Mouse (Mus musculus) gastrocnemius, postnatal 25 days (tissue): Measurements from ENCODE around the gene Riox1. TPM values are rescaled to one million over a fixed set of nuclear protein-coding genes. Genes with fewer than 3 reads are reported as not detected.
A peak's percentile ranks its signal among the peaks of the same experiment; 100 is the strongest.
"Not testable (repeated sequence)": the region's sequence is repeated elsewhere in the genome, so short reads cannot be mapped to it uniquely, and the experiment has no call there.

ENCODE experiments used
- DNase-seq: peaks from one replicate; pipeline ENCODE4 v3.0.0; 2022
- long read RNA-seq, 2 experiments: library from polyadenylated mRNA; stranded (forward); transcript quantifications; one replicate each; pipeline ENCODE4 v2.0.0; 2021
- total RNA-seq, 2 experiments: library from RNA; stranded (reverse); gene quantifications; 1 replicate in 1 of 2; 2 replicates in 1 of 2; pipeline ENCODE4 v1.2.3; 2021

Gene Riox1
- 1 to 10 TPM; 2.3 to 2.9 TPM for total RNA-seq
- long read RNA-seq, experiment 1, transcript Riox1-201 (1 exons, 2,344 nt): major isoform, 10 of 10 reads
- long read RNA-seq, experiment 1, partial matches to known transcripts: 0 of 10 reads
- long read RNA-seq, experiment 1, other reads (novel, unspliced or antisense): 0 of 10 reads
- long read RNA-seq, experiment 2, transcript Riox1-201 (1 exons, 2,344 nt): major isoform, 16 of 16 reads
- long read RNA-seq, experiment 2, partial matches to known transcripts: 0 of 16 reads
- long read RNA-seq, experiment 2, other reads (novel, unspliced or antisense): 0 of 16 reads

GRCm38 (mm10) chr12:83950493-83950839 lies at the start of gene Riox1:
Gene Riox1 (plus strand): TSS chr12:83950608.
- DNase-seq: peak; percentile 81

DNA sequence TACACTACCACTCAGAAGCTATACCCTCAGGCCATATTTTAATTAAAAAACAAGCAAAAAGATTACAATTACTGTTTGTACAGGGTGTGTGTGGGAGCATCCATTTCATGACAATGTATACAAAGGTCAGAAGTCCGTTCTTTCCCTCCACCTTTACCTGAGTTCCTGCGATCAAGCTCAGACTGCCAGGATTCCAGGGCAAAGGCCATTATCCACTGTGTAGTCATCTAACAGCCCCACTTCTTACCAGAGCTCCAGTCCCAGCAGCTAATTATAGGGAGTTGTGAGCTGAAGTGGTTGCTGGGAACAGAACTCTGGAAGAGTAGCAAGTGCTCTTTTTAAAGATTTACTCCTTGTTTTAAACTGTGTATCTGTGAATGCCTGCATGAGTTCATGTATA lies 40.0 kb upstream of the Riox1 start:
- DNase-seq: no peak

DNA sequence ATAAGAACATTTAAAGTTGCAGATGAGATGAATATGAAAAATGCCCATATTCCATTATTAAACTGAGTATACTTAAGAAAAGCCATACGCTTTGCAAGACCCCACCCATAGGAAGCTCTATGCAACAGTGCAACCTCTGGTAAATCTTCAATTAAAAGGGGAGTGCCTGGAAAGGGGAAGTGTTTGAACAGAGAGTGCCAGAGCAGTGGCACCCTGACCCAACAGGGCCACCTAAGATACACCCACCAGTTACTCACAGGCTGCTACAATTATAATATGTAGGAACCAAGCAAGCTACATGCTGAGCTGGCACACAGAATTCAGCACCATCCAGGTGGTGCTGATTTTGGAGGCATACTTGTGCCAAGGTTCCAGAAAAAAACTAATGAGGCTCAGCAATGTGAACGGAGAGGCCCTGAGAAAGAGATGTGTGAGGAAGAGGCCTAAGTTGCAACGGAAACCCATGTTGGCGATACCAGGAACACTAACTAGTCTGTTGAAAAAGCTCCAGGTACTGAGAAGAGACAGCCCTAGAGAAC lies 36.1 kb upstream of the Riox1 start:
- DNase-seq: no peak

DNA sequence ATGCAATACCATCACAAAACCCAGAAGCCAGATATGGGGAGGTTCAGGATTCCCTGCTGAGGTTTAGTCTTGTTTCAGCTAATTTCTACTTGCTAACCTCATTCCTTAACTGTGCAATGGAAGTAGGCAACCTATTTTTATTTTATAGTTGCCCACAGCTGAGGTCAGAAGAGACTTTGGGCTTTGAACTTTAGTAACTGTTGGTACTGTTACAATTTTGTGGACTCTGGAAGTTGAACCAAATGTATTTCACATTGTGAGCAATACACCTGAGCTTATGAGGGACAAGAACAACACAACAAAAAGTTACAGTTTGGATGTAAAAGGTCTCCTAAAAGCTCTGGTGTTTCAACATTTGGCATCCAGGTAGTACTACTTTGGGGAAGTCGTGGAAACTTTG lies 35.6 kb upstream of the Riox1 start:
- no peak for DNase-seq

DNA sequence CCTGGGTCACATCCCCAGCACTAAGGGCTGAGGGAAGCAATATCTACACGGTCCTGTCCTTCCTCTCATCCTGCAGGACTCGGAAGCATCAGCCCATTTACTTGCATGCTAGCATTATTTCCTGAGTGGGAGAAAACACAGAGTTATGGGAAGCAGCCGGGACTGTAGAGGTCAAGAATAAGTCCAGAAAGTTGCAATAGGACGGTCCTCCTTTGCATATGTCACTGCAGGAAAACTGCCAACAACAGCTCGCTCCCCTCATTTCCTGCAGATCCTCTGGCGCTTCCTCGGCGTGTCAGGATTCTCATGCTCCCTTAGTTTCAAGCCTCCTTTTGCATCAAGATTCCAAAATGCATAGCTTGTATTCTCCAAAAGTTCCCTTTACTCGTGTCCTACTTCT lies 33.5 kb upstream of the Riox1 start:
- DNase-seq: no peak

DNA sequence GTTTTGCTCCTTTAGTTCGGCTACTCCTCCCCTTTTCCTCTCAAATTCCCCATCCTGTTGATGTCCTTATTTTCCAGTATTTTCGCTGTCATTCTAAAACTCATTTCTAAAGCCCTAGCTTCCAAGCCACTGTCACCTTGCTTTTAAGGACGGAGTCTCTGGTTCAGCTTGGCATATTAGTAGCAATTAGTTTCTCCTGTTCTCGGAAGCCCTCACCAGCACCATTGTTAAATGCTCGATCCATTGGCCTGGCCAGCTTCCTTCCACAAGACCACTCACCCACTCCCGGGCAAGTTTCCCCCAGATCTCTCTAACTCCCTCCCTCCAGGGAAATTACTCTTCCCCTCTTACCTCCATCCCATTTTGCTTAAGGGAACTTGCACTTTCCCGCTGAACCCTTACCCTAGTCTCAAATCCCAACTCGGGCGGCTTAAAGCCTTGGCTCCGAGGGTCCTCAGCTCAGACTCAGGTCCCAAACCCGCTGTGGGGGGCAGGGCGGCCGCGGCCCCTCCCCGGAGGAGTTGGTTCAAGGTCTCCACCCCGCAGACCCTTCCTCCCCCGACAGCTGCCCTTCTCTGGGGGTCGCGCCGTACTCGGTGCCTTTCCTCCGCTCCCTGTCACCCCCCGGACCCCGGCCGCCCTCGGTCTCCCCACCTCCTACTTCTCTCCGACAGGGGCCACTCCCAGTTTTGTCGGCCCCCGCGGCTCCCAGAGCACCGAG lies 29.5 kb upstream of the Riox1 start:
- DNase-seq: peak; percentile 18

- DNase-seq: peak; percentile 99
Observed at GRCm38 (mm10) chr12:83921535-83922381, 28.6 kb upstream of the Riox1 start, which contains the start of gene Numb. Gene Numb (minus strand): TSS chr12:83921934.

GRCm38 (mm10) chr12:83922724-83923485 lies 27.5 kb upstream of the Riox1 start:
- DNase-seq: no peak

- no peak for DNase-seq
Observed at GRCm38 (mm10) chr12:83923486-83923859, 26.9 kb upstream of the Riox1 start.

DNA sequence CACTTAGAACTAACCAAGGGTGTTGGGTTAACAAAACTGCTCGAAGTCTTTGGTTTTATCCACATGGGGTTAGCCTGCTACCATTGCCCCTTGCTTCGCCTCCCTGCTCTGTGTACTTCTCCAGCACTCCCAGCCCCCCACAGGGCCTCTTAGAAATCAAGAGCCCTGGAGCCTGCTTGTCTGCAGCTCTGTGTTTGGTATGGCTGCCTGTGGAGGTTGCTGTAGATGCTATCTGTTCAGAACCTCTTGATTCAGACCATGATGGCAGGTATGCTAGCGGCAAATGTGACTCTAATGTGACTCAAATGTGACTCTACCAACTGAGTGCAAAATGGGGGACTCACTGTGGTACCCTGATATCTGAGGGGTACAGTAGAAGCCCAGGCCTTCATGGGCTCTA lies 26.1 kb upstream of the Riox1 start:
- no peak for DNase-seq

- DNase-seq: no peak
Observed at GRCm38 (mm10) chr12:83925160-83925703, 25.2 kb upstream of the Riox1 start.

DNA sequence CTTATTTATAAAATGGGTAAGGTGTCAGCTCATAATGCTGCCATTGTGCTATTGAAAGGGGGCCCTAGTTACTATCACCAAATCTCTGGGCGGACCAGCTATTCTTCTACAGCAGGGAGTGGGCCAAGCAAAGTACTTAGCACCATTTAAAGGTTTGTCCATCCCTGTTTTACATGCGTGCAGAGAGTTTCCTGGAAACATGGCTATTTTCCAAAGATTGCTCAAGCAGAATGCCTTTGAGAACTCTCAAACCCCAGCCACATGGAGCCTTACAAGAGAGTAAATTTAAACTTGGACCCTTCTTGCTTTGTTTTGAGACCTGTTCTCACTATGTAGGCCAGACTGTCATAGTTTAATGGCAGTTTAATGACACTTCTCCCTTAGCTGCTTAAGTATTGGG lies 24.3 kb upstream of the Riox1 start:
- DNase-seq: no peak

DNA sequence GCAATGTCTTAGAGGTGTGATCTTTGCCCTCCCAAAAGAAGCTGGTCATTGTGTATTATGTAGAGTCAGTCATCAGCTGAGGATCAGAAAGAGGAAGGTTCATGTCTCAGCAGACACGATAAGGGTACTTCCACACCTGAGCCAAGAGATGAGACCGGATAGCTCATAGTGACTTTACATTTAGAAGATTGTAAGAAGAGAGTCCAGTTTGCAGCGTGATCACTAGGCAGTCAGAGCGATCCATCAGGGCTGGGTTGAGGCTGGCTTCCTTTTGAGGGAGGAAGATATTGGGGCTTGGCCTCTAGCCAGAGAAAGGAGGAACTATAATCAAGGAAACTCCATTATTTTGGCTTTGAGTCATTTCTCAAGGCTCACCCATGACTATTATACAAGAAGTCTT lies 22.7 kb upstream of the Riox1 start:
- no peak for DNase-seq

GRCm38 (mm10) chr12:83929186-83929804 lies 21.1 kb upstream of the Riox1 start:
- DNase-seq: no peak

- DNase-seq: no peak
Observed at GRCm38 (mm10) chr12:83937600-83937999, 12.8 kb upstream of the Riox1 start.

GRCm38 (mm10) chr12:83938592-83938991 lies 11.8 kb upstream of the Riox1 start:
- not testable (repeated sequence) for DNase-seq

DNA sequence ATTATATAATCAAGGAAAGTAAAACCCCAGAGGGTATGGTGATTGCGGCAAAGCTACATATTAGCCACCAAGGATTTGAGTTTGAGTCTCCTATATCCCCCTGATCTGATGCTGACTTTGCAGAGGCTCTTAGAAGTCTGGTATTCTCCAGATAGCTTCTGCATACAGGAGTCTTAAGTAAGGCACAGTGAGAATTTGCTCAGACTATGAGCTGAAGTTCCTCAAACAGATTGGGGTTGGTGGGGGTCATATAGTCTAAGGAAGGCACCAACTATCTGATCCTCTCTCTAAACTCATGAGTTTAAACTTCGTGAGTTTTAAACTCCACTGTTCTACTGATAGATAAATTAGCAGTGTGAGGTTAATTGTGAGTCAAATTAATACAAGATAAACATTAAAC lies 11.1 kb upstream of the Riox1 start:
- no peak for DNase-seq

DNA sequence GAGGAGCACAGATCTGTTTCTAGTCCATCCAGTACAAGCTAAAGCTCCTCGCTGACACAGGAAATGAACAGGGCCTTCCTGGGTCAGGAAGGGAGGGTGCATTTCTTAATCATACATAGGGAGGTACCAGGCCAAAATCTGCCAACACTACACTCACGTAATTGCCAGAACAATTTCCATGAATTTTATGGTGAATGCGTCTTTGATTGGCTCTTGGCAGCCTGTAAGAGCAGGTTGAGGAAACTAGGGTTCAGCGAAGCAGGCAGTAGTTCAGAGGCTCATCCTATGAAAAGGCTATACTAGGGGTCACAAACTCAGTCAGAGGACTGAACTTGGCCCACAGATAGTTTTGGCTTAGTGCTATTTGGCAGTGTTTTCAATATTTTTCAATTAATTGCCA lies 10.4 kb upstream of the Riox1 start:
- no peak for DNase-seq

DNA sequence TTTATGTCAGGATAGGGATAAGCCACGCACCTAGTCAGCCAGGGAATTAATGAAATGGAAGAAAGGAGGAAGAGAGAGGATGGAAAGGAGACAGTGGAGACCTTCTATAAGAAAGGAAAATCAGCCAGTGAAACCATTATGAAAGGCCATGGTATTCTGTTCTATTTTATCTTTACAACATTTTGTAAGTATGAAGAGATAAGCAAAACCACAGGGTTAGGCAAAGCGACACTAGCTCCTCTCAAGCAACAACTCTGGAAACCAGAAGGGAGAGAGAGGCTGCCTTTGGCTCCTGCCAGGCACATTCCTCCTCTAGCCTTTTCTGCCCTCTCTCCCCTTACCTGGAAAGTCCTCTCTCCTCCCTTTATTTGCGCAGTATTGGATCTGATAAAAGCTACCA lies 8.5 kb upstream of the Riox1 start:
- no peak for DNase-seq

DNA sequence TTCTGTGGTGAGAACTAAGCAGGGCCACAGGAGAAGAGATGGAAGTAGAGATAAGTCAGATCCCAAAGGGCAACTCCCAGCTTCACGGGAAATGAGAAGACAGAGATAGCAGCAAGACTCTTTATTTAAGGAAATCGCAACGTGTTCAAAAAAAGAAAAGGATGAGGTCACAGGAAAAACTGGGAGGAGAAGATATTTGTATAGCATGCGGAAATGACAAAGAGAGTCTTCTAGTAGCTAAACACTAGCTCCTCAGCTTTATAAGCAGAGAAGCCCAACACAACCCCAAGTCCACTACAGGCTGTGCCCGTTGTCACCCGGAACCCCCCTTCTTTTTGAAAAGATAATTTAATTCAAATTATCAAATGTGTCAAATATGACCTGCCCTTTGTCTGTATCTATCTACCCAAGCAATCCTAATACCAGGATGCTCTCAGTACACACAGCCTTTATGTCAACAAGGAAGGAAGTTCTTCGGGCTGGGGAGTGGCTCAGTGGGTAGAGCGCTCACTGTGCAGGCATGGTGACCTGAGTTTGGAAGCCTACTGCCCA lies 3.1 kb upstream of the Riox1 start:
- no peak for DNase-seq

DNA sequence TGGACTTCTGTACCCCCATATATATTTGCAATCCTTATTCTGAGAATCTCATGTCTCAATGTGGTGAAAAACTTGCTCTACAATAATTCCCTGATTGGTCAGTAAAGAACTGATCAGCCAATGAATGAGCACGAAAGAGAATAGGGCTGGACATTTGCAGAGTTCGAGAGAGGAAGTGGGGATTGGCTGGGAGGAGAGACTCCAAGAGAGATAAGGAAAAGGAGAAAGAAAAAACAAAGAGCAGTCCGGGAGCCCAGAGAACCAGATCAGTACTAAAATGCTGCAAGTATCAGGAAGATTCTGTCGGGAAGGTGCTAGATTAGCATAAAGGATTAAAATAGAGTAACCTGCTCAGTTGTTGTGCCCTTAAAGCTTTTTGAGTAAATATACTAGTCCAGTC lies 1.4 kb upstream of the Riox1 start:
- DNase-seq: no peak
